Mouse (Mus musculus) heart, embryonic 10.5 days (tissue): ENCODE measurements at regions not wholly inside any gene's neighbourhood (a gene's known extent, or its start where the extent isn't known, plus 50 kb on each side); places are given as distances from the start of the nearest gene placed in this dataset.

ENCODE experiments used
- DNase-seq: peaks from one replicate; pipeline ENCODE4 v3.0.0-alpha.2; 2017; ENCODE audit warnings: low spot score
- H3K27ac ChIP-seq: fragments of 300-500 bp; sonication (generic); 2 replicates; pipeline ENCODE4 v1.5.1; 2016; ENCODE audit warnings: mild to moderate bottlenecking
- H3K27me3 ChIP-seq: fragments of 300-500 bp; sonication (generic); 2 replicates; pipeline ENCODE4 v1.6.1; 2016; ENCODE audit warnings: mild to moderate bottlenecking; ENCODE audit not compliant: poor library complexity, insufficient read depth, severe bottlenecking
- H3K36me3 ChIP-seq: fragments of 300-500 bp; sonication (generic); 2 replicates; pipeline ENCODE4 v1.6.1; 2016; ENCODE audit warnings: mild to moderate bottlenecking, moderate library complexity
- H3K4me1 ChIP-seq: fragments of 300-500 bp; sonication (generic); 2 replicates; pipeline ENCODE4 v1.6.1; 2016; ENCODE audit warnings: mild to moderate bottlenecking
- H3K4me3 ChIP-seq: fragments of 300-500 bp; sonication (generic); 2 replicates; pipeline ENCODE4 v1.5.1; 2016; ENCODE audit warnings: mild to moderate bottlenecking, moderate library complexity
- H3K9me3 ChIP-seq: fragments of 300-500 bp; sonication (generic); 2 replicates; pipeline ENCODE4 v1.6.1; 2016; ENCODE audit warnings: mild to moderate bottlenecking, moderate library complexity
- WGBS: fragments of 180-500 bp; shearing (Covaris S2); methylation state at CpG from one replicate; pipeline ENCODE4 v1.1.7; 2016; 5-methylcytosine and 5-hydroxymethylcytosine counted together

GRCm38 (mm10) chr13:60409706-60410502 lies 191.8 kb upstream of the Dapk1 start:
- Histone ChIP-seq H3K4me3 (no peak overlapping the region), H3K9me3 (no peaks in the 10 kb centered on the region), H3K27me3 (no peaks in the 10 kb centered on the region), H3K4me1 (no peaks in the 10 kb centered on the region), H3K36me3 (no peaks in the 10 kb centered on the region), H3K27ac (0 out of 2 replicates have a peak overlapping the region, but pooled peaks have one; percentile 59)
- no peak for DNase-seq
- 69% methylated on average over 14 of the region's 14 CpGs for WGBS

DNA sequence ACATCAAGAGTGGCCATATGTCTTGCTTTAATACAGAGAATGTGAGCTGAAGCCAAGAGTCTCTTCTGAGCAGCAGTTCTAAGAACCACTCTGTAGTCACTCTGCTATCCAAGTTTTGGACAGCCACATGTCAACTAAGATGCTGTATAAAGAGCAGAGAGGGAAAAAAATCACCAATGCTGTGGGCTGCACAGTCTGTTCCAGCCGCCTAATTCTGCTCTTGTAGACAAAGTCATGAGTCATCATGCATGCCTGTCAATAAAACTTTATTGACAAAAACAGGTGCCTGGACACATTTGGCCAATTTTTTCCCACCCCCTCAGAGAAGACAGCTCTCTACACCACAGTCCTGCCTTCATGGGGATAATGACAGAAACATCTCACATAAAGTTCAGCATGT lies 185.7 kb upstream of the Dapk1 start:
- no peak for DNase-seq
- 78% methylated on average over 1 of the region's 1 CpGs for WGBS

DNA sequence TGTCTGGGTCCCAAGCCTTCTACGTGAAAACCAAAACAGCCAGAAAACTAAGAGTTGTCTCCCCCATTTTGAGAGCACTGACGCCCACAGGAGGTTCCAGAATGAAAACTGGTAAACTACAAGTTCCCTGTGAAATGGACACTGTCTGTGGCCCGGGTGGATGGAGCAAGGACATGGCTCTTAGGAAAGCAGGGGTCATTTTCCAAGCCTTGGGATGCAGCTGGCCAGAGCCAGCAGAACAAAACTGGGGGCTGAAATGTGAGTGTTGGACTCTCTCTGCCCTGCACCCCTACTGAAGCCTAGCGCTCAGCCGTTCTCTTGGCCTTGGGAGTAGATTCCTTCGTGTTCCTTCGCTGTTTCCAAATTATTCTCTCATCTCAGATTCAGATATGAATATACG lies 184.7 kb upstream of the Dapk1 start:
- Histone ChIP-seq H3K36me3 (no peaks in the 10 kb centered on the region), H3K4me1 (peaks cover 20% of the 10 kb centered on the region), H3K27ac (no peak overlapping the region), H3K4me3 (no peak overlapping the region), H3K27me3 (no peaks in the 10 kb centered on the region), H3K9me3 (no peaks in the 10 kb centered on the region)
- no peak for DNase-seq
- WGBS, result 86% methylated on average over 8 of the region's 8 CpGs

More for the DNA sequence above, 185.7 kb upstream of the Dapk1 start:
- H3K9me3 ChIP-seq, result no peaks in the 10 kb centered on the region
- peaks cover 19% of the 10 kb centered on the region for H3K4me1 ChIP-seq
- no peak overlapping the region for H3K4me3 ChIP-seq
- no peaks in the 10 kb centered on the region for H3K36me3 ChIP-seq
- no peaks in the 10 kb centered on the region for H3K27me3 ChIP-seq
- no peak overlapping the region for H3K27ac ChIP-seq

- Histone ChIP-seq H3K27me3 (no peaks in the 10 kb centered on the region), H3K36me3 (no peaks in the 10 kb centered on the region), H3K4me1 (peaks cover 20% of the 10 kb centered on the region), H3K4me3 (no peak overlapping the region), H3K9me3 (no peaks in the 10 kb centered on the region), H3K27ac (peak overlapping the region; percentile 67; the same call in 1 of the 2 replicates)
- no peak for DNase-seq
- 76% methylated on average over 14 of the region's 14 CpGs for WGBS
Measured at GRCm38 (mm10) chr13:60417436-60418158, 184.2 kb upstream of the Dapk1 start.

DNA sequence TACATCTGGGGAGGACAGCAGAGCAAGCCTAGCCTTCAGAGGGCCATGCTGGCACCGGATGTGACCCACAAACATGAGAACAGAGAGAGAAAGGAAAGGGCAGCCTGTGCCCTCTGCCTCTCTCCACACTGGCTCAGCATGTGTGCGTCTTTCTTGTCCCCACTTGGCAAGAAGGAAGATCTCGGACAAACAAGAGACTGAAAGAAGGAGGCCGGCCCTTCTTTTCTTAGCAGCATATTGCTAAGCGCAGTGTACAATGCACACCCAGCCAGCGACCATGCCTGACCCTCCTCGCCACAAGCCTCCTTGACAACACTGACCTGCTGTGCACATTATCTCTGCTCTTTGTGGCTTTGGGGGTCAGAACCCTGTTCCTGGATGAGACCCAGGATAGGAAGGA lies 181.4 kb upstream of the Dapk1 start:
- Histone ChIP-seq H3K36me3 (no peaks in the 10 kb centered on the region), H3K27me3 (no peaks in the 10 kb centered on the region), H3K4me3 (no peak overlapping the region), H3K27ac (no peak overlapping the region), H3K9me3 (no peaks in the 10 kb centered on the region), H3K4me1 (peaks cover 20% of the 10 kb centered on the region)
- WGBS, result 67% methylated on average over 7 of the region's 7 CpGs
- DNase-seq, result no peak

DNA sequence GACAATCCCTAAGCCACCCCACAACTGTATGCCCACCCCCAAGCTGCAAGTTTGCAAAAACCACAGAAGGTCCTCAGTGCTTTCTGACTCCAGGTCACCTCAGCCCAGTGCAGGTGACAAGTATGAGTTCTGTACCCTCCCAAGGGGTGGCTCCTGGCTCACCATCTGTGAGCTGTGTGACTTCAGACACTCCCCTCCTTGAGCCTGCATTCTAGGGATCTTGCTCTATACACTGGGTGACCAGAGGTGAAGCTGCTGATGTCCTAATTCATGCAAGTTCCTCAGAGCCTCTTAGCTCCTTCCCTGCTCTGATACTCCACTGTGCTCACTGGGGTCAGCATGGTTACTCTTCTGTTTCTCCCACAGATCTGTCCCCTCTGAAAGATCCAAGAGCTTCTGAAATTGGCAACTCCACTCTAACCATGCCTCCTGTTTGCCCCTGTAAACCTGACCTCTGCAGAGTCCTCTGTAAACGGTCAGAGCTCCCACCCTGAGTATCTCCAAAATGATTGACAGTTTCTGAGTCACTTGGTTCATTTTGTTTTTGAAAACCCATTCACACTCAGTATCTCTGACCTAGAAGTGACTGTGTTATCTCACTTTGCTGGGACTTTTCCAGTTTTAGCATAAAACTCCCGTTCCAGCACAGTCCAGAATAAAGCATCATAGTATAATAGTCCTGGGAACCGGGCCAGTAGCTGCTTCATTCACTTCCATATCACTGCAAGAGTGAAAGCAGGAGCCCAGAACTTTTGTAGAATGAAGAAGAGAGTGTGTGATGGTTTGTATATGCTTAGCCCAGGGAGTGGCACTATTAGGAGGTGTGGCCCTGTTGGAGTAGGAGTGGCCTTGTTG lies 180.7 kb upstream of the Dapk1 start:
- Histone ChIP-seq H3K9me3 (no peaks in the 10 kb centered on the region), H3K4me1 (peaks cover 20% of the 10 kb centered on the region), H3K27me3 (no peaks in the 10 kb centered on the region), H3K4me3 (no peak overlapping the region), H3K27ac (peak overlapping the region; percentile 32; the same call in 1 of the 2 replicates), H3K36me3 (no peaks in the 10 kb centered on the region)
- WGBS, result 39% methylated on average over 3 of the region's 3 CpGs
- no peak for DNase-seq

GRCm38 (mm10) chr13:60424267-60424666 lies 177.5 kb upstream of the Dapk1 start:
- no peaks in the 10 kb centered on the region for H3K36me3 ChIP-seq
- H3K27me3 ChIP-seq, result no peaks in the 10 kb centered on the region
- DNase-seq, result no peak
- WGBS, result 63% methylated on average over 6 of the region's 6 CpGs
- H3K27ac ChIP-seq, result no peak overlapping the region
- H3K4me1 ChIP-seq, result peaks cover 21% of the 10 kb centered on the region
- H3K4me3 ChIP-seq, result no peak overlapping the region
- no peaks in the 10 kb centered on the region for H3K9me3 ChIP-seq

DNA sequence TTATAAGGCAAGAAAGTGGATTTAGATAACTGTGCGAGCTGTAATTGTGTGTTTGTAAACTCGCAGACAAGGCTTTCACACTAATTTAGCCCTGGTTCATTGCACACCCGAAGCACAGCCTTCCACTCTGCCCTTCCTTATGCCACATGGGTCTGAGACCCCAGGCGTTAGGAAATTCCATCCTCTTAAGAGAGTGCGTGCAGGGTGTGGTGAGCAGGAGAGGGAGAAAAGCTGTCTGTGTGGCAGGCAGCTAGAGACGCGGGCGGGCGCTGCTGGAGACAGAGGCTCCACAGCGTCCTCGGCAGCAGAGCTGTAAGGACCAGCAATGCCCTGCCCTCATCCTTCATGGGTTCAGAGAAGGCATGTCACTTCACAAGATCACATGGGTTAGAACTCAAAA lies 176.6 kb upstream of the Dapk1 start:
- peaks cover 19% of the 10 kb centered on the region for H3K4me1 ChIP-seq
- no peak overlapping the region; the same call in 1 of the 2 replicates for H3K4me3 ChIP-seq
- H3K9me3 ChIP-seq, result no peaks in the 10 kb centered on the region
- no peaks in the 10 kb centered on the region for H3K27me3 ChIP-seq
- no peaks in the 10 kb centered on the region for H3K36me3 ChIP-seq
- DNase-seq, result no peak
- peak overlapping the region; percentile 52; the same call in 1 of the 2 replicates for H3K27ac ChIP-seq
- WGBS, result 59% methylated on average over 11 of the region's 11 CpGs

GRCm38 (mm10) chr13:60425556-60425955 lies 176.2 kb upstream of the Dapk1 start:
- 0 out of 2 replicates have a peak overlapping the region, but pooled peaks have one; percentile 52 for H3K27ac ChIP-seq
- 77% methylated on average over 6 of the region's 6 CpGs for WGBS
- DNase-seq, result no peak

GRCm38 (mm10) chr13:60426192-60426840 lies 175.4 kb upstream of the Dapk1 start:
- WGBS, result 89% methylated on average over 12 of the region's 12 CpGs
- Histone ChIP-seq H3K36me3 (no peaks in the 10 kb centered on the region), H3K27ac (no peak overlapping the region), H3K4me3 (no peak overlapping the region), H3K9me3 (no peaks in the 10 kb centered on the region), H3K27me3 (no peaks in the 10 kb centered on the region), H3K4me1 (peaks cover 9% of the 10 kb centered on the region)
- DNase-seq, result no peak

More at GRCm38 (mm10) chr13:60425556-60425955, 176.2 kb upstream of the Dapk1 start:
- H3K9me3 ChIP-seq, result no peaks in the 10 kb centered on the region
- H3K4me1 ChIP-seq, result peaks cover 15% of the 10 kb centered on the region
- H3K36me3 ChIP-seq, result no peaks in the 10 kb centered on the region
- H3K4me3 ChIP-seq, result no peak overlapping the region; the same call in 1 of the 2 replicates
- H3K27me3 ChIP-seq, result no peaks in the 10 kb centered on the region

- Histone ChIP-seq H3K9me3 (no peaks in the 10 kb centered on the region), H3K4me1 (peaks cover 9% of the 10 kb centered on the region), H3K36me3 (no peaks in the 10 kb centered on the region), H3K27ac (no peak overlapping the region), H3K27me3 (no peaks in the 10 kb centered on the region), H3K4me3 (no peak overlapping the region)
- DNase-seq, result no peak
- WGBS, result 54% methylated on average over 7 of the region's 7 CpGs
Measured at GRCm38 (mm10) chr13:60427077-60427476, 174.7 kb upstream of the Dapk1 start.

- Histone ChIP-seq H3K36me3 (no peaks in the 10 kb centered on the region), H3K4me1 (peaks cover 9% of the 10 kb centered on the region), H3K9me3 (no peaks in the 10 kb centered on the region), H3K4me3 (no peak overlapping the region; the same call in 1 of the 2 replicates), H3K27ac (peak overlapping the region; percentile 29; the same call in 1 of the 2 replicates), H3K27me3 (no peaks in the 10 kb centered on the region)
- WGBS, result 43% methylated on average over 12 of the region's 12 CpGs
- DNase-seq, result no peak
Measured at GRCm38 (mm10) chr13:60427755-60428385, 173.9 kb upstream of the Dapk1 start.
